Mouse (Mus musculus): ENCODE data around the gene Wipf1. TPM values are rescaled to one million over a fixed set of nuclear protein-coding genes. Genes with fewer than 3 reads are reported as not detected.

Gene Wipf1
- polyA plus RNA-seq, 1 experiment from 2014 or later = 2.5 TPM

DNA sequence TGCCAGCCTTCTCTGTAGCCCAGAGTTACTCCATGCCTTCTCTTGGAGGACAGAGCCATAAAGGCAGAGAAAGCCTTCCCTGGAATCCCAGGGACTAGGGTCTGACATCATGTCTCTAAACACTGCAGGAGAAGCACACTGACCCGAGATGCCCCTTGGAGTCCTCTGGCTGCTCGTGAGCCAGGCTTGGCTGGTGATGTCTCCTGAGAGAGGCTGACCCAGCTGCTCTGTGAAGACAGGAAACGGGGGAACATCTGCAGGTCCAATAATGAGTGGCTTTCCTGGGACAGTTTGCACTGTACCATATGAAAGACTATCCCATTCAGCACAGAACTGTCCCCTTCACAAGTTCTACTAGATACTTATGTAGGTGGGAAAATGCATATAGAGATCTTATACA lies 69.4 kb downstream of the Wipf1 start:
- no peak overlapping the region for H3K4me2 ChIP-seq (replicated peaks)
- no peaks in the 10 kb centered on the region for H3K36me3 ChIP-seq
- 71% methylated on average over 3 of the region's 3 CpGs for WGBS
- H3K4me1 ChIP-seq (replicated peaks) = no peaks in the 10 kb centered on the region
- H3K9me3 ChIP-seq = no peaks in the 10 kb centered on the region
- H3K4me3 ChIP-seq (replicated peaks) = no peak overlapping the region
- no peaks in the 10 kb centered on the region for H3K27me3 ChIP-seq
- no peak overlapping the region for H3K9ac ChIP-seq (replicated peaks)
- no peak overlapping the region for H3K27ac ChIP-seq
- ATAC-seq = no peak

DNA sequence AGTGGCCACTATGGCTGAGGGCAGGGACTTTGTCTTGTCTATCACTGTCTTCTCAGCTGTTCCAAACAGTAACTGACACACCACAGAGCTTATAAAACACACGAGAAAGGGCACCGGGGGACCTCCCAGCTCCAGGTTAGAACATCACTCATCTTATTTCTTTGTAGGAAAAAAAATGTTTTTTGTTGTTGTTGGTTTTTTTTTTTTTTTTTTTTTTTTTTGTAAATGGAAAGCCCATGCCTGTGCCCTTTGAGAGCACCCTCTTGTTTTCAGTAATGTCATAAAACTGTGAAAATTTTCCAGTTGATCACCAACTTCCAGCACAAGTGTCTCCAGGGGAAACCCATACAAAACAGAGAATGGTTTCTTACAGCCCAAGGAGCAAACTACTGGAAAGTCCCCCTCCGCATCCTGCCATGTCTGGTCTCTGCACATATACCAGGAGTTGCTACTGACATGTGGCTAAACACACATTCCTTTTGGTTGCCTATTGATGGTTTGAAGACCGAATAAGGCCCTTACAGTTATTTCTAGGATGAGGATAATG lies 69.9 kb downstream of the Wipf1 start:
- Histone ChIP-seq H3K9me3 (no peaks in the 10 kb centered on the region), H3K9ac (replicated peaks) (no peak overlapping the region), H3K4me2 (replicated peaks) (no peak overlapping the region), H3K27me3 (no peaks in the 10 kb centered on the region), H3K36me3 (no peaks in the 10 kb centered on the region), H3K4me1 (replicated peaks) (no peaks in the 10 kb centered on the region), H3K27ac (no peak overlapping the region), H3K4me3 (replicated peaks) (no peak overlapping the region)
- ATAC-seq = no peak
- WGBS = 89% methylated on average over 4 of the region's 4 CpGs

DNA sequence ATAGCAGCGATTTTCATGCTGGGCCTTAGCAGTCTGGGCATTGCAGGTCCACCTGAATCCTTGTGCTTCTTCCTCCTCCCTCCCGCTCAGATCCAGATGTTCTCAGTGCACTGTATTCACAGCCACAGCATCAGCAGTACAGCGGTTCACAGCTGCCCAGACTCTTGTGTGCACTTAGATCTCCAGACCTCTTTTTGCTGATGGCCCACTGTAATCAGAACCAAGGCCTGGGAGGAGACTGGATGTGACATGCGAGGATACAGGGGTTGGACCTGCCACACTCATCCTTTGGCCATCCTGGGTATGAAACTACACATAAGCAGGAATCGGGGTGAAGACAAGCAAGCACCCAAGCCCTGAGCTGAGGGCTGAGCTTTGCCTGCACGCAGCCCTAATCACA lies 72.6 kb downstream of the Wipf1 start:
- no peak overlapping the region for H3K9ac ChIP-seq (replicated peaks)
- no peaks in the 10 kb centered on the region for H3K27me3 ChIP-seq
- H3K4me2 ChIP-seq (replicated peaks) = no peak overlapping the region
- H3K4me3 ChIP-seq (replicated peaks) = no peak overlapping the region
- H3K27ac ChIP-seq = no peak overlapping the region
- no peaks in the 10 kb centered on the region for H3K36me3 ChIP-seq
- WGBS = 94% methylated on average over 6 of the region's 6 CpGs
- H3K9me3 ChIP-seq = no peaks in the 10 kb centered on the region
- no peak for ATAC-seq
- H3K4me1 ChIP-seq (replicated peaks) = 0 out of 2 replicates have a peak, but pooled peaks cover 2% of the 10 kb centered on the region

DNA sequence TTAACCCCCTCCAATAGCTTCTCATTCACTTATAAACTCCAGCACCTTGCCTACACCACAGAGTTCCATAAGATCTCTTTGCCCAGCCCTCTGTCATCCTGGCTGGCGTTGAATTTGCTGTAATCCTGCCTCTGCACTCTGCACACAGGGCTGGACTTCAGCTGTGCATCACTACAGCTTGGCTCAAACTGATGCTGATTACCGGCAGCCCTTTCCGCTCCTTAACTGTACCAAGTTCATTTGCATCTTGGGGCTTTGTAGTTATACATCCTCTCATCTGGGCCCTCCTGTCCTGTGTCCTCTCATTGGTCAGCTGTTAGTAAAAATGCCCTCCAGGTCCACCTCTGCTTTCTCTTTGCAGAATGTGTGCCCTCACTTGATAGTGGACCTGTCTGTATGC lies 73.4 kb downstream of the Wipf1 start:
- no peaks in the 10 kb centered on the region for H3K9me3 ChIP-seq
- 81% methylated on average over 3 of the region's 3 CpGs for WGBS
- no peak for ATAC-seq

DNA sequence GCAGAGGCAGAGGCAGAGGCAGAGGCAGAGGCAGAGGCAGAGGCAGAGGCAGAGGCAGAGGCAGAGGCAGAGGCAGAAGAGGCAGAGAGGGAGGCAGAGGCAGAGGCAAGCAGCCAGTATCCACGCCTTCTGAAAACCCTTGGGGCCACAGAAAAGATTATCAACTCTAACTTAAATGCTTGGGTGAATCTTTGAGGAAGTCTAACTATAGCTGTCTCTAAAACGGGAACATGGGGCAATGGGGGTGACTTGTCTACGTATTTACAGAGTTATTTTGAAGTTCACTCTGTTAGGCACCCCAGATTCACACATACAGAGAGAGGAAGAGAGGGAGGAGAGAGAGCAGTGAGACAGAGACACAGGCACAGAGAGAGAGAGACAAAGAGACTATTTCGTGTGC lies 74.0 kb downstream of the Wipf1 start:
- ATAC-seq = no peak
- 87% methylated on average over 4 of the region's 4 CpGs for WGBS
- H3K9ac ChIP-seq (replicated peaks) = no peak overlapping the region
- H3K27me3 ChIP-seq = no peaks in the 10 kb centered on the region
- H3K4me1 ChIP-seq (replicated peaks) = peaks cover 3% of the 10 kb centered on the region; the same call in 1 of the 2 replicates
- H3K36me3 ChIP-seq = no peaks in the 10 kb centered on the region
- no peak overlapping the region for H3K4me2 ChIP-seq (replicated peaks)
- no peak overlapping the region for H3K27ac ChIP-seq
- H3K4me3 ChIP-seq (replicated peaks) = no peak overlapping the region
- no peaks in the 10 kb centered on the region for H3K9me3 ChIP-seq

More for the DNA sequence above, 73.4 kb downstream of the Wipf1 start:
- no peak overlapping the region for H3K4me2 ChIP-seq (replicated peaks)
- H3K27me3 ChIP-seq = no peaks in the 10 kb centered on the region
- H3K9ac ChIP-seq (replicated peaks) = no peak overlapping the region
- H3K27ac ChIP-seq = no peak overlapping the region
- 0 out of 2 replicates have a peak, but pooled peaks cover 2% of the 10 kb centered on the region for H3K4me1 ChIP-seq (replicated peaks)
- H3K4me3 ChIP-seq (replicated peaks) = no peak overlapping the region
- no peaks in the 10 kb centered on the region for H3K36me3 ChIP-seq

DNA sequence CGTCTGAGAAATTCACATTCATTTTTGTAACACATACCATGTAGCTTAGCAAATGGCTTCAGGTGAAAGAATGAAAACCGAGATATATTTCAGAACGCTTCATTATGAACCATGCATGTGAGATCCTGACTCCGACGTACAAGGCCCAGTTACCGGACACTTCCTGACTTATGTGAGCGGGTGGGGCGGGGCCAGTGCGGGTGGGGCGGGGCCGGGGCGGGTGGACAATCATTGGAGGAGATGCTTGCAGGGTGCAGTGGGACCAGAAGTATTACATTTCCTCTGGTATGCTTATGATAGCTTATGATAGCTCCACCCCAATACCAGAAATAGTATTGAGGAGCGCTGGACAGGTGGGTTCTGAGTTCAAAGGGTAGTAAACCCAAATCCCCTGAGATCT lies 74.9 kb downstream of the Wipf1 start:
- H3K27ac ChIP-seq = no peak overlapping the region
- peaks cover 8% of the 10 kb centered on the region for H3K4me1 ChIP-seq (replicated peaks)
- no peak overlapping the region for H3K4me3 ChIP-seq (replicated peaks)
- no peaks in the 10 kb centered on the region for H3K36me3 ChIP-seq
- H3K9me3 ChIP-seq = no peaks in the 10 kb centered on the region
- no peak overlapping the region for H3K9ac ChIP-seq (replicated peaks)
- H3K4me2 ChIP-seq (replicated peaks) = no peak overlapping the region
- ATAC-seq = no peak
- 93% methylated on average over 13 of the region's 13 CpGs for WGBS
- no peaks in the 10 kb centered on the region for H3K27me3 ChIP-seq

DNA sequence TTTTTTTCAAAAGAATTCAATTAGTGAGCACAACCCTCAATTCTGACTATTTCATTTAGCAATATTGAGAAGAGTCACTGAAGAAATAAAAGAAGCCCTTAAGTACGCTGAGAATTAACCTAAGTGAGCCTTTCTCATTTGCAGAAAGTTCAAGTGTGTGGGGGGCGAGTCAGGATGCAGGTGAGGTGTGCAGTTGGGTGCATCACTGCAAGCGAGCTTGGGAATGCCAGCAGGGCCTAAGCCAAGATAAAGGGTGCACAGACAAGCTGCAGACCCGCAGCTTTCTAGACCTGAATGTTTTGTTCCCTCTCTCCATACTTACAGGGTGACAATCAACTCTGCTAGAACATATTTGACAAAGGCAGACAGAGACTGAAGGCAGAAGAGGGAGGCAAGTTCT lies 75.3 kb downstream of the Wipf1 start:
- Histone ChIP-seq H3K36me3 (no peaks in the 10 kb centered on the region), H3K27me3 (no peaks in the 10 kb centered on the region), H3K9me3 (no peaks in the 10 kb centered on the region), H3K9ac (replicated peaks) (no peak overlapping the region), H3K4me1 (replicated peaks) (peaks cover 8% of the 10 kb centered on the region), H3K4me3 (replicated peaks) (no peak overlapping the region), H3K4me2 (replicated peaks) (no peak overlapping the region), H3K27ac (no peak overlapping the region)
- ATAC-seq = no peak
- WGBS = 82% methylated on average over 4 of the region's 4 CpGs

DNA sequence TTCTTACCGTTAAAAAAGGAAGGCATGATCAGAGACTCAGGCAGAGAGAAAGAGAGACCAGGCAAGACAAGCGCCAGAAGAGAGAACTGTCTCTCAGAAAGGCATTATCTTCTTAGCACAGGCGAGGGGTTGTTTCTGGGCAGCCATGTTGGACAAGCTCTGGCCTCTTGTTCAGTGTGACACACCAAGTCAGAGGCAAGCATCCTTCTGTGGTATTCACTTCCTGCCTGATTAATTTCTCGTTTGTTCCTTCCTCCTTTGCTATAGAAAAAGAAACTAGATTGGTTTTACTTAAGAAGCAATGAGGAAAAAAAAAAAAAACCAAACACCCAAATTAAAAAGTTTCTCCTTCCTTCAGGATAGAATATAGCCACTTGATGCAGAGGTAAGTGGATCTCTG lies 75.8 kb downstream of the Wipf1 start:
- WGBS = 60% methylated on average over 4 of the region's 4 CpGs
- H3K4me3 ChIP-seq (replicated peaks) = no peak overlapping the region
- peaks cover 8% of the 10 kb centered on the region for H3K4me1 ChIP-seq (replicated peaks)
- H3K27ac ChIP-seq = no peak overlapping the region
- H3K36me3 ChIP-seq = no peaks in the 10 kb centered on the region
- no peak overlapping the region for H3K9ac ChIP-seq (replicated peaks)
- H3K27me3 ChIP-seq = no peaks in the 10 kb centered on the region
- no peak for ATAC-seq
- H3K4me2 ChIP-seq (replicated peaks) = no peak overlapping the region
- no peaks in the 10 kb centered on the region for H3K9me3 ChIP-seq

DNA sequence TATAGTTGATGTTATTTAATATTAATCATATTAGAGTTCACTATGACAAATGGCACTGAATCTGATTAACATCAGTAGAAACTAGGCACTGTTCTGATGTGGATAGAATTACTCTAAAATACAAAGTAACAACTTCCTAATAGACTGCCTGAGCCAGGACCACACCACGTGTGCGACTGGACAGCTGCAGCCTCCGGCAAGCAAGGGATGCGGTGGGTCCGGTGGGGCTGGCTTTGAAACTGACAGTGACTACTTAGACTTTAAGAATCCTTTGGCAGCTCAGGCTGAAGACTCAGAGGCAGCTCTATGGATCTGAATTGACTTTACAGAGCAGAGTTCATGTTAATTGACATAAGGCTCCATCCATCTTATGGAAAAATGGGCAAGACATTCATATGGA lies 76.4 kb downstream of the Wipf1 start:
- no peak overlapping the region for H3K27ac ChIP-seq
- peaks cover 9% of the 10 kb centered on the region for H3K4me1 ChIP-seq (replicated peaks)
- H3K27me3 ChIP-seq = no peaks in the 10 kb centered on the region
- H3K4me3 ChIP-seq (replicated peaks) = no peak overlapping the region
- no peak overlapping the region for H3K4me2 ChIP-seq (replicated peaks)
- H3K9me3 ChIP-seq = no peaks in the 10 kb centered on the region
- H3K36me3 ChIP-seq = no peaks in the 10 kb centered on the region
- 73% methylated on average over 5 of the region's 5 CpGs for WGBS
- H3K9ac ChIP-seq (replicated peaks) = no peak overlapping the region
- ATAC-seq = no peak

DNA sequence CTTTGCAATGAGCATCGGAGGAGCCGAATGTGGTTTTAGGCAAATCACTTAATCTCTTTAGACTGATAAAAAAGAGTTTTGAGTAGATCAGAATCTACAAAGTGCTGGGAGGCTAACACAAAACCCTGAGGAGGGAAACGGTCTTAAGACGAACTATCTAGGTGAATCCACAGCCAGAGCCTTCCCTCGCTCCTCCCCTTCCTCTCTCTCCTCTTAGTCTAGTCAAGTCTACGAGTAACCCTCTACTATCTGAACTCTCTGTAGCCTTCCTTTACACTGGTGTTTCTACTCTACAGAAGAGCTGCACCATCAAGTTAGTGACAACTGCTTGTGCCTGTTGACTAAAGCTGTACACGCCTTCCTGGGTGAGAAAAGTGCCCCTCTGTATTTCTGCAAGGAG lies 77.0 kb downstream of the Wipf1 start:
- H3K27me3 ChIP-seq = no peaks in the 10 kb centered on the region
- H3K9me3 ChIP-seq = no peaks in the 10 kb centered on the region
- H3K4me3 ChIP-seq (replicated peaks) = no peak overlapping the region
- no peak overlapping the region for H3K4me2 ChIP-seq (replicated peaks)
- no peak for ATAC-seq
- H3K27ac ChIP-seq = no peak overlapping the region
- H3K4me1 ChIP-seq (replicated peaks) = peaks cover 11% of the 10 kb centered on the region
- no peaks in the 10 kb centered on the region for H3K36me3 ChIP-seq
- 70% methylated on average over 7 of the region's 7 CpGs for WGBS
- no peak overlapping the region for H3K9ac ChIP-seq (replicated peaks)

DNA sequence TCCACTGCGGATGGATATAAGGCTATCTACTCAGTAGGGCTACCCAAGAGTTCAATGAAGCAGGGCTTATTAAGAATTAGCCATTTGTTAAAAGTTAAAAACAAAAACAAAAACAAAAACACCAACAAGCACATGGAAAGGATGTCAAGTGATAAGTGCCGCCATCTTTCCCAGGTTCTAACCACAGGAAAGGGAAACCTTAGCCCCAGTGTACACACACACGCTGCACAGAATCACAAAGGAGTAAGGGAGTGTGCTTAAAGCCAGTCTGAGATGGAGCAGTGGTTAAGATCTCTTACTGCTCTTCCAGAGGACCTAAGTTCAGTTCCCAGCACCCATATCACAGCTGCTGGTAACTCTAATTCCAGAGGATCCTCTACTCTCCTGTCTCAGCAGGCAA lies 78.0 kb downstream of the Wipf1 start:
- no peak overlapping the region for H3K4me2 ChIP-seq (replicated peaks)
- no peaks in the 10 kb centered on the region for H3K27me3 ChIP-seq
- H3K27ac ChIP-seq = no peak overlapping the region
- no peaks in the 10 kb centered on the region for H3K9me3 ChIP-seq
- 97% methylated on average over 3 of the region's 3 CpGs for WGBS
- no peak for ATAC-seq
- H3K36me3 ChIP-seq = no peaks in the 10 kb centered on the region
- H3K9ac ChIP-seq (replicated peaks) = no peak overlapping the region
- peaks cover 11% of the 10 kb centered on the region for H3K4me1 ChIP-seq (replicated peaks)
- no peak overlapping the region for H3K4me3 ChIP-seq (replicated peaks)

DNA sequence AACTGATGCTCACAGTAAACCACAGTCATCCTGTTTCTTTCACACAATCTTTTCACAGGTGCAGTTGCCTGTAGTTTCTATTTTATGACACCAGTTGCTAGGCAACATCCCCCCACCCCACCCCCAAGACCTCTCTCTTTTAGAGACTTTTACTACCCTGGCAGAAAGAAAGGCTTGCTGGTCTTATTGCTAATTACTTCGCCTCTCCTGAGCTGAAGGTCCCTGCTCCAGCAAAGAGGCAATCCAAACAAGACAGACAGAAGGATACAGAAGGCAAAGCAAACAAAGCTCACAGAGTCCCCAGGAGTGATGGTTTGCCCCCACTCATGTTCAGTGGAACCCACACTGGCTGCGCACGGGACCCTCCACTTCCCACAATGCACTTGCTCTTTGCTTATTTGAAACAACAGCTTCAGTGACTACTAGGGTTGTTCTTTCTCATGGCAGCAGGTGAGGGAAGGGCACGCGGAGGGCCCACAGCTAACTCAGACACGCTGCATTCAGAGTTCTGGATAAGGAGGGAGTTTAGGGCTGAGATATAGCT lies 79.3 kb downstream of the Wipf1 start:
- 60% methylated on average over 6 of the region's 6 CpGs for WGBS
- Histone ChIP-seq H3K4me3 (replicated peaks) (no peak overlapping the region), H3K9ac (replicated peaks) (no peak overlapping the region), H3K27me3 (no peaks in the 10 kb centered on the region), H3K4me1 (replicated peaks) (peaks cover 11% of the 10 kb centered on the region), H3K27ac (no peak overlapping the region), H3K36me3 (no peaks in the 10 kb centered on the region), H3K4me2 (replicated peaks) (no peak overlapping the region), H3K9me3 (no peaks in the 10 kb centered on the region)
- ATAC-seq = no peak

DNA sequence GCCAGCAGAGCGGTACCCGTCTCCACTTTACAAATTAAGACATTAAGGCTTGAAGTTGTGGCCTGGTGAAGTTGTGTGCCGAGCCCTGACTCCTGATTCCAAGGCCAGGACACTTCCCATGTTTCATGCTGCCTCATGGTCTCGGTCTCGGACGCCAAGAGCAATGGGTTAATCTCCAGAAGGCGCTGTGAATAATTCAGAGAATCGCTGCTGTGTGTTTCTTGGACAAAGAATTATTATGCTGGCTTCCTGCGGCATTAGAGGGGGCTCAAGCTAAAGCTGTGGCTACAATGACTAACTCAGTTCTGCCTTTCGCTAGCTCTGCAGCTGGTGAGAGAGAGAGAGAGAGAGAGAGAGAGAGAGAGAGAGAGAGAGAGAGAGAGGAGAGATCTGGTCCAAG lies 85.5 kb downstream of the Wipf1 start:
- Histone ChIP-seq H3K4me2 (replicated peaks) (no peak overlapping the region), H3K4me3 (replicated peaks) (no peak overlapping the region), H3K9ac (replicated peaks) (no peak overlapping the region), H3K27ac (no peak overlapping the region), H3K4me1 (replicated peaks) (peaks cover 24% of the 10 kb centered on the region), H3K27me3 (no peaks in the 10 kb centered on the region), H3K36me3 (no peaks in the 10 kb centered on the region), H3K9me3 (no peaks in the 10 kb centered on the region)
- no peak for ATAC-seq
- WGBS = 43% methylated on average over 10 of the region's 10 CpGs

Measured in midbrain, embryonic 13.5 days (tissue).